Mouse (Mus musculus): Measurements from ENCODE around the gene Mta3. TPM values are rescaled to one million over a fixed set of nuclear protein-coding genes. Genes with fewer than 3 reads are reported as not detected.

The Mta3 gene
- total and polyA plus RNA-seq, 3 experiments, result 31.1 to 67.6 (median 39.2) TPM

DNA sequence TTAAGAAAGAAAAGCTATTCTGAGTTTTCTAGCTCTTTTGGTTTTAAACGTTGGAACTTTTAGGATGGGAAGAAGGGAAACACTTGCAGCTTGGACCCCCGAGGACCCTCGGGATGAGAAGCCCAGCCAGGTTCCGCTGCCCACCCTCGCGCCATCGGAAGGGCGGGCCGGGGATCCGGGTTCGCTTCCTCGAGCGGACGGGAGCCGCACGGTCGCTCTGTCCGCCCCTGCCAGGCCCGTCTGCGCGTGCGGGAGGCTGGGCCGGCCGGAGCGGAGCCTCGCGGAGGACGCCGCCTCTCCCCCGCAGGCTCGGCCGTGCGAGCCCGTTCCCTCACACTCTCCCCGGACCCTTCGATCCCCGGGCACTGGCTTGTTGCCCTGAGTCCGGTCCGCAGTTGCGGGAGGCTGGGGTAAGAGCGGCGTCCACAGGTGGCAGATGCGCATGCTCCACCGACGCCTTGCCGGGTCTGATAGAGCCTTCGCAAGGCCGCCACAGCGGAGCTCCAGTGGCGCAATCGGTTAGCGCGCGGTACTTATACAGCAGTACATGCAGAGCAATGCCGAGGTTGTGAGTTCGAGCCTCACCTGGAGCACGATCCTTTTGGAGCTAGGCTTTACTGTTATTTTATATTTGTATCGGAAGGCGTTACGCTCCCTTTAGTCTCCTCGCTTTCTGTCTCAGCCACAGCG lies 155.6 kb downstream of the Mta3 start:
- no peaks in the 10 kb centered on the region for H3K79me2 ChIP-seq (replicated peaks; ENCODE audit: control insufficient read depth, extremely low read depth, insufficient read depth, poor library complexity, severe bottlenecking)
- peaks cover 3 to 5% of the 10 kb centered on the region in 2 experiments; a peak in 3 of 4 replicates for H3K4me1 ChIP-seq (ENCODE audit: control insufficient read depth in 1 of 2, insufficient read depth in 2 of 2)
- DNase-seq (ENCODE audit: extremely low read depth), result peak; percentile 95
- TF ChIP-seq POLR2AphosphoS2 (IDR thresholded peaks at IDR 0.05; ENCODE audit: low read depth, low read length) (no peak), TCF12 (IDR thresholded peaks at IDR 0.05; ENCODE audit: low read depth, low read length) (peak; percentile 52; the same call in 1 of the 2 replicates), ZKSCAN1 (IDR thresholded peaks at IDR 0.05; ENCODE audit: borderline replicate concordance, low read depth, low read length) (no peak), UBTF (IDR thresholded peaks at IDR 0.05; ENCODE audit: low read depth, low read length) (peak; percentile 98), IRF4 (IDR thresholded peaks at IDR 0.05; ENCODE audit: low read depth, low read length) (0 out of 2 replicates have a peak, but pooled peaks have one; percentile 13), TBP (conservative IDR thresholded peaks at IDR 0.05; ENCODE audit: low read depth, low read length) (peak; percentile 99), SMC3 (IDR thresholded peaks at IDR 0.05; ENCODE audit: low read depth, low read length) (no peak), NELFE (IDR thresholded peaks at IDR 0.05; ENCODE audit: low read depth, low read length) (0 out of 2 replicates have a peak, but pooled peaks have one; percentile 35), USF1 (IDR thresholded peaks at IDR 0.05; ENCODE audit: low read depth, low read length) (no peak), PAX5 (IDR thresholded peaks at IDR 0.05; ENCODE audit: low read length) (no peak), MAZ (IDR thresholded peaks at IDR 0.05; ENCODE audit: low read depth, low read length) (no peak), ELF1 (IDR thresholded peaks at IDR 0.05; ENCODE audit: low read depth, low read length) (peak; percentile 97), POLR2A (IDR thresholded peaks at IDR 0.05; ENCODE audit: low read depth, low read length) (peak; percentile 56; the same call in 1 of the 2 replicates), MYC (IDR thresholded peaks at IDR 0.05; ENCODE audit: low read depth, low read length) (no peak), KAT2A (IDR thresholded peaks at IDR 0.05; ENCODE audit: insufficient replicate concordance, low read length) (peak; percentile 80; the same call in 1 of the 2 replicates), GABPA (IDR thresholded peaks at IDR 0.05; ENCODE audit: insufficient replicate concordance, low read depth, low read length) (no peak), NRF1 (IDR thresholded peaks at IDR 0.05; ENCODE audit: low read depth, low read length) (peak; percentile 92), JUND (conservative IDR thresholded peaks at IDR 0.05; ENCODE audit: low read depth, low read length) (no peak), MAFK (IDR thresholded peaks at IDR 0.05; ENCODE audit: insufficient replicate concordance, low read length) (peak; percentile 96), CHD2 (IDR thresholded peaks at IDR 0.05; ENCODE audit: low read length) (no peak), MEF2A (IDR thresholded peaks at IDR 0.05; ENCODE audit: borderline replicate concordance, low read depth, low read length) (no peak), BHLHE40 (IDR thresholded peaks at IDR 0.05; ENCODE audit: low read depth, low read length) (peak; percentile 41; the same call in 1 of the 2 replicates), HCFC1 (IDR thresholded peaks at IDR 0.05; ENCODE audit: low read depth, low read length) (0 out of 2 replicates have a peak, but pooled peaks have one; percentile 23)
- in situ Hi-C loops (cut with MboI; ENCODE audit: low pct_ligation_motif_present, low pct_unique_long_range_greater_than_20kb, low sequenced_read_pairs), result loop anchor here (10.0 kb wide), 1 partner anchor 587 kb away; no protein-coding TSS in a partner anchor
- H3K27ac ChIP-seq (ENCODE audit: insufficient read depth, low read depth), result peak overlapping the region; percentile 79
- H3K36me3 ChIP-seq (replicated peaks in 1 of 2; ENCODE audit: control insufficient read depth in 1 of 2, insufficient read depth in 1 of 2, low read length in 1 of 2), result no peaks in the 10 kb centered on the region
- dilution Hi-C loops (cut with MboI; ENCODE audit: extremely low pct_ligation_motif_present, extremely low pct_unique_long_range_greater_than_20kb, low sequenced_read_pairs), result no loop called here
- H3K9me3 ChIP-seq (replicated peaks; ENCODE audit: low read length), result no peaks in the 10 kb centered on the region
- H3K4me2 ChIP-seq (ENCODE audit: insufficient read depth, low read depth, poor library complexity, severe bottlenecking), result peak overlapping the region; percentile 27
- peak overlapping the region; percentile 64 for H3K9ac ChIP-seq (ENCODE audit: insufficient read depth, low read depth)
- peak overlapping the region; percentile 58 to 76 (median 73) for H3K4me3 ChIP-seq (replicated peaks in 1 of 3; ENCODE audit: low read depth in 2 of 3, low read length in 2 of 3, poor library complexity in 1 of 3)
- H3K27me3 ChIP-seq (replicated peaks), result no peaks in the 10 kb centered on the region
